ENCODE assay signal across 9 mouse cellular contexts in the genomic region with DNA sequence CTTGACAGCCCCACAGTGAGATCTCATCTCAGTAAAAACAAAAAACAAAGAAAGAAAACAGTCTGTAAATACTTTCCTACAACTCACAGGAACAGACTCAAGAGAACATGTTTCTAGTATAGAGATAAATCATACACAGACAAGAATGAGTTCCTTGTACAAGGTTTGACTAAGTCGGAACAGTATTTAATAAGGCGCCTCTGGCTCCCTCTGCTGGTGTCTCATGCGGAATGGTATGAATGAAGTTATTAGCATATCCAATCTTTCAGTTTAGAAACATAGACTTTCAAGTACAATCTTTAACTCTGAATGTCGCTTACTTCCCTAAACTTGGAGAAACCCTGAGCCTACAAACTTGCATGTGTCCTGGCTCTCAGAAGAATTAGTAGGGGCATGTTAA. TPM values are rescaled to one million over a fixed set of nuclear protein-coding genes. Genes with fewer than 3 reads are reported as not detected.
DNase-seq lines count a peak whose midpoint lies in the region; ATAC-seq and TF ChIP-seq lines count a peak whose summit lies in the region.
"Had no signal": no experiment of that assay in that cellular context is flagged by ENCODE, and none has a peak within 500 bp of the region (broad histone marks: within the 10 kb centered on the region; RNA-seq: fewer than 3 reads in every experiment).

No protein-coding gene starts in this region.

- H3K27ac ChIP-seq in kidney, embryonic 16.5 days (ENCODE audit: low read length), result no peak overlapping the region
- no peak overlapping the region for H3K27ac ChIP-seq in MEL (ENCODE audit: control insufficient read depth, low read depth, low read length)

- no peak overlapping the region for H3K4me2 ChIP-seq in kidney, embryonic 16.5 days (replicated peaks; ENCODE audit: low read depth, low read length)

- no peak; a peak in 1 of 4 replicates for TF ChIP-seq POLR2A in MEL (IDR thresholded peaks at IDR 0.05; ENCODE audit: control insufficient read depth in 1 of 2, insufficient read depth in 1 of 2, low read depth in 1 of 2, low read length in 2 of 2, poor library complexity in 1 of 2)

- peaks cover 65% of the 10 kb centered on the region for H3K36me3 ChIP-seq in kidney, embryonic 16.5 days (ENCODE audit: insufficient read depth, low read length)
- H3K36me3 ChIP-seq in MEL (ENCODE audit: control insufficient read depth in 1 of 2, insufficient read depth in 2 of 2, low read length in 2 of 2), result peaks cover 0 to 41% of the 10 kb centered on the region in 2 experiments; a peak in 2 of 4 replicates

- TF ChIP-seq EP300 in MEL (IDR thresholded peaks at IDR 0.05; ENCODE audit: low read depth in 1 of 2, low read length in 2 of 2), result no peak

- H3K9ac ChIP-seq in kidney, embryonic 16.5 days (replicated peaks; ENCODE audit: low read length), result no peak overlapping the region
- H3K9ac ChIP-seq in MEL (ENCODE audit: control insufficient read depth, low read depth, low read length, poor library complexity, severe bottlenecking), result no peak overlapping the region

- 32% methylated on average over 4 of the region's 4 CpGs for WGBS in kidney, embryonic 16.5 days

- peak; percentile 28 for TF ChIP-seq RAD21 in MEL (IDR thresholded peaks at IDR 0.05; ENCODE audit: low read depth, low read length)

- no peaks in the 10 kb centered on the region for H3K9me3 ChIP-seq in kidney, embryonic 16.5 days (ENCODE audit: low read length)
- H3K9me3 ChIP-seq in MEL (replicated peaks; ENCODE audit: insufficient read depth, low read length), result no peaks in the 10 kb centered on the region

- peak; percentile 51 to 71 (median 57) for TF ChIP-seq CTCF in MEL (IDR thresholded peaks at IDR 0.05 in 2 of 3, conservative IDR thresholded peaks at IDR 0.05 in 1 of 3; ENCODE audit: control insufficient read depth in 1 of 3, insufficient read depth in 1 of 3, low read depth in 2 of 3, low read length in 3 of 3, poor library complexity in 1 of 3, severe bottlenecking in 1 of 3)

- H3K27me3 ChIP-seq in kidney, embryonic 16.5 days (ENCODE audit: insufficient read depth, low read length), result no peaks in the 10 kb centered on the region
- no peaks in the 10 kb centered on the region for H3K27me3 ChIP-seq in MEL (ENCODE audit: control insufficient read depth in 1 of 2, insufficient read depth in 2 of 2, low read length in 2 of 2)

- peak; percentile 28 for DNase-seq in kidney, adult 11 months
- DNase-seq in MEL (ENCODE audit: low read depth, low spot score), result peak; percentile 80
- DNase-seq in brain, embryonic 18.5 days (ENCODE audit: low read depth, low spot score), result peak; percentile 66
- DNase-seq in gastrocnemius, adult 8-10 months (ENCODE audit: low spot score in 2 of 2), result peak; percentile 21 to 41
- DNase-seq in layer of hippocampus, postnatal 14 days (ENCODE audit: low spot score in 2 of 2), result peak; percentile 32 to 73
- DNase-seq in natural killer cell, adult 2 months (ENCODE audit: low spot score in 2 of 2), result peak; percentile 24 to 26
- no peak for DNase-seq in spleen, adult 12 weeks (ENCODE audit: low spot score)

- no peak overlapping the region for H3K4me3 ChIP-seq in kidney, embryonic 16.5 days (ENCODE audit: low read length)
- H3K4me3 ChIP-seq in MEL (ENCODE audit: control insufficient read depth in 1 of 2, insufficient read depth in 1 of 2, low read depth in 2 of 2, low read length in 2 of 2), result no peak overlapping the region
- H3K4me3 ChIP-seq: erythroblast, embryonic 14.5 days had no signal

- ATAC-seq in kidney, embryonic 16.5 days (ENCODE audit: low FRiP score, low TSS enrichment), result no peak

- no peaks in the 10 kb centered on the region for H3K4me1 ChIP-seq in kidney, embryonic 16.5 days (ENCODE audit: insufficient read depth, low read length)
- H3K4me1 ChIP-seq in MEL (ENCODE audit: control insufficient read depth in 1 of 2, insufficient read depth in 2 of 2, low read length in 2 of 2), result no peaks in the 10 kb centered on the region

- H3K79me2 ChIP-seq in MEL (ENCODE audit: control insufficient read depth, insufficient read depth, low read length, poor library complexity), result 0 out of 2 replicates have a peak, but pooled peaks cover 1% of the 10 kb centered on the region

TF ChIP-seq in MEL, 35 proteins besides CTCF, POLR2A, EP300 and RAD21:
- TF ChIP-seq SMC3 (IDR thresholded peaks at IDR 0.05; ENCODE audit: low read depth, low read length) (peak; percentile 52), USF1 (IDR thresholded peaks at IDR 0.05; ENCODE audit: low read depth, low read length) (no peak), SIN3A (IDR thresholded peaks at IDR 0.05; ENCODE audit: low read length) (no peak), ZC3H11A (IDR thresholded peaks at IDR 0.05; ENCODE audit: low read depth, low read length) (peak; percentile 1; the same call in 1 of the 2 replicates)

RNA-seq across cellular contexts. Expression of a gene that starts 16.5 kb away (rescaled TPM):
- polyA plus RNA-seq in kidney, embryonic 16.5 days (2015; fragmentation: Nextera tagmentation; extraction: Ambion mirVana), result 222 and 236 TPM in 2 replicates
- total RNA-seq in MEL (2012; rRNA removed), result 261 and 266 TPM in 2 replicates
- 1,000 to 10,000 TPM in 1 of 2 experiments, 100 to 1,000 TPM in 1; 424 to 1,215 TPM for polyA plus RNA-seq in MEL (2012; ENCODE audit: insufficient read depth in 1 of 2, insufficient read length in 2 of 2, low read depth in 1 of 2, low replicate concordance in 2 of 2, missing spikeins in 1 of 2)
- total RNA-seq in gastrocnemius, adult 8-10 months (2022), result 10 to 100 TPM; 19.9 to 25.3 (median 23.8) TPM
- 100 to 1,000 TPM; 113 to 124 TPM for total RNA-seq in layer of hippocampus, postnatal 14 days (2021)

RNA-seq across cellular contexts. Expression of a gene that starts 16.7 kb away (rescaled TPM):
- 1.9 and 2.1 TPM in 2 replicates for polyA plus RNA-seq in kidney, embryonic 16.5 days (2015; fragmentation: Nextera tagmentation; extraction: Ambion mirVana)
- 1.6 and 2.1 TPM in 2 replicates for total RNA-seq in MEL (2012; rRNA removed)
- polyA plus RNA-seq in MEL (2012; ENCODE audit: insufficient read depth in 1 of 2, insufficient read length in 2 of 2, low read depth in 1 of 2, low replicate concordance in 2 of 2, missing spikeins in 1 of 2), result 1 to 10 TPM in 1 of 2 experiments, not detected in 1; 1.4 TPM
- not detected for total RNA-seq in gastrocnemius, adult 8-10 months (2022)
- total RNA-seq in layer of hippocampus, postnatal 14 days (2021), result 1 to 10 TPM; 1.5 to 2.0 TPM

RNA-seq across cellular contexts. Expression of a gene that starts 20.7 kb away (rescaled TPM):
- polyA plus RNA-seq in kidney, embryonic 16.5 days (2015; fragmentation: Nextera tagmentation; extraction: Ambion mirVana), result not detected in 2 replicates
- total RNA-seq in MEL (2012; rRNA removed), result 0.08 TPM in 1 of 2 replicates, not detected in the other
- polyA plus RNA-seq in MEL (2012; ENCODE audit: insufficient read depth in 1 of 2, insufficient read length in 2 of 2, low read depth in 1 of 2, low replicate concordance in 2 of 2, missing spikeins in 1 of 2), result under 1 TPM in 1 of 2 experiments, not detected in 1; 0.08 TPM
- not detected for total RNA-seq in gastrocnemius, adult 8-10 months (2022)
- total RNA-seq in layer of hippocampus, postnatal 14 days (2021), result under 1 TPM; 0.21 to 0.41 TPM
- polyA plus RNA-seq: erythroblast, embryonic 14.5 days had no signal

RNA-seq across cellular contexts. Expression of a gene that starts 28.6 kb away (rescaled TPM):
- 0.42 and 2.5 TPM in 2 replicates for polyA plus RNA-seq in kidney, embryonic 16.5 days (2015; fragmentation: Nextera tagmentation; extraction: Ambion mirVana)
- not detected in 2 replicates for total RNA-seq in MEL (2012; rRNA removed)
- not detected for polyA plus RNA-seq in MEL (2012; ENCODE audit: insufficient read depth in 1 of 2, insufficient read length in 2 of 2, low read depth in 1 of 2, low replicate concordance in 2 of 2, missing spikeins in 1 of 2)
- total RNA-seq in gastrocnemius, adult 8-10 months (2022), result 1 to 10 TPM; 1.3 to 2.9 (median 2.2) TPM
- 1 to 10 TPM; 5.3 to 6.5 TPM for total RNA-seq in layer of hippocampus, postnatal 14 days (2021)
- polyA plus RNA-seq: erythroblast, embryonic 14.5 days had no signal

RNA-seq across cellular contexts. Expression of a gene that starts 36.4 kb away (rescaled TPM):
- 0.41 and 0.50 TPM in 2 replicates for polyA plus RNA-seq in kidney, embryonic 16.5 days (2015; fragmentation: Nextera tagmentation; extraction: Ambion mirVana)
- total RNA-seq in MEL (2012; rRNA removed), result 1.3 and 2.0 TPM in 2 replicates
- polyA plus RNA-seq in MEL (2012; ENCODE audit: insufficient read depth in 1 of 2, insufficient read length in 2 of 2, low read depth in 1 of 2, low replicate concordance in 2 of 2, missing spikeins in 1 of 2), result 1 to 10 TPM in 1 of 2 experiments, not detected in 1; 2.5 TPM
- total RNA-seq in gastrocnemius, adult 8-10 months (2022), result under 1 TPM in 2 of 4 experiments, not detected in 2; 0.11 to 0.36 TPM
- total RNA-seq in layer of hippocampus, postnatal 14 days (2021), result 100 to 1,000 TPM; 263 to 355 TPM
